Mouse (Mus musculus) liver, postnatal 0 days (tissue): ENCODE results near the gene Cfap206. TPM values are rescaled to one million over a fixed set of nuclear protein-coding genes. Genes with fewer than 3 reads are reported as not detected.

Source experiments
- ATAC-seq: fragments of 200-750 bp; cut with Nextera tagmentation; 2 replicates; pipeline ENCODE4 v1.8.0; 2017; ENCODE audit warnings: mild to moderate bottlenecking, moderate library complexity
- DNase-seq: peaks from one replicate; pipeline ENCODE4 v3.0.0-alpha.2; 2016
- H3K27ac ChIP-seq: fragments of 300-500 bp; sonication (generic); 2 replicates; pipeline ENCODE4 v1.5.1; 2014; ENCODE audit warnings: antibody characterized with exemption, moderate library complexity, mild to moderate bottlenecking, low read depth
- H3K27me3 ChIP-seq: fragments of 300-500 bp; sonication (generic); 2 replicates; pipeline ENCODE4 v1.6.1; 2014; ENCODE audit warnings: low read length, control low read depth, mixed read lengths; ENCODE audit not compliant: insufficient read depth
- H3K36me3 ChIP-seq: fragments of 300-500 bp; sonication (generic); replicated peaks from 2 replicates; pipeline ENCODE4 v1.6.1; 2014; ENCODE audit warnings: mild to moderate bottlenecking, control low read depth, low read length, moderate library complexity, mixed read lengths; ENCODE audit not compliant: insufficient read depth
- H3K4me1 ChIP-seq: fragments of 300-500 bp; sonication (generic); 2 replicates; pipeline ENCODE4 v1.6.1; 2014; ENCODE audit warnings: antibody characterized with exemption, mild to moderate bottlenecking, control low read depth; ENCODE audit not compliant: insufficient read depth
- H3K4me2 ChIP-seq: fragments of 300-500 bp; sonication (generic); 2 replicates; pipeline ENCODE4 v1.6.1; 2014; ENCODE audit warnings: low read depth, mild to moderate bottlenecking, low read length, moderate library complexity, mixed read lengths
- H3K4me3 ChIP-seq: fragments of 300-500 bp; sonication (generic); 2 replicates; pipeline ENCODE4 v1.5.1; 2014; ENCODE audit warnings: low read depth, low read length
- H3K9ac ChIP-seq: fragments of 300-500 bp; sonication (generic); replicated peaks from 2 replicates; pipeline ENCODE4 v1.6.1; 2014; ENCODE audit warnings: mild to moderate bottlenecking, moderate library complexity
- H3K9me3 ChIP-seq: fragments of 300-500 bp; sonication (generic); 2 replicates; pipeline ENCODE4 v1.6.1; 2016; ENCODE audit warnings: mild to moderate bottlenecking, control low read depth, low read length, mixed read lengths
- CTCF ChIP-seq: sonication (generic); IDR thresholded peaks from 2 replicates; pipeline ENCODE4 v1.5.1; 2016; ENCODE audit warnings: antibody characterized with exemption, low read depth
- EP300 ChIP-seq: IDR thresholded peaks from 2 replicates; pipeline ENCODE4 v1.6.1; 2016; ENCODE audit warnings: antibody characterized with exemption, low read depth, mild to moderate bottlenecking
- WGBS: fragments of 180-500 bp; shearing (Covaris S2); extraction: QIAGEN DNeasy Blood & Tissue Kit; methylation state at CpG from one replicate; pipeline ENCODE4 v1.1.7; 2014; ENCODE audit not compliant: insufficient replicate concordance; 5-methylcytosine and 5-hydroxymethylcytosine counted together
- polyA plus RNA-seq: library from polyadenylated mRNA; unstranded; fragments of >200 nt; fragmentation: Nextera tagmentation; extraction: Ambion mirVana; gene quantifications from 2 replicates; pipeline ENCODE4 v1.2.1, GENCODE M21; 2015

Gene Cfap206
- polyA plus RNA-seq, 1 experiment from 2014 or later = not detected

DNA sequence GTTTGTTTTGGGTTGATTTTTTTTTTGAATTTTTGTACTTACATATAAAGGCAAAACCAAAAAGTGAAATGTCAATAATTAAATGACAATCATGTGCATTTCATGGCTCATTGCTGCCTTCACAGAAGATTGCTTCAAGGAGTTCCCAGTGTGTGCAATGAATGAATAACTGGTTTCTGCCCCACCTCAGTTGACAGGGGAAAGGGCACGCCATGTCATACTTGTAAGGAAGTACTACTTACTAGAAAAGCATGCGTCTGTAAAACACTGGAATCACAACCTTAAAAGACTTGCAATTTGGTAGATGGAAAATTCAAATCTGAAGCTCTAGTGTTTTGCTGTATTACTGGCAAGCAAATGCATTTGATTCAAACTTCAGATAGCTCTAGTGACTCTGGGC lies 71.0 kb downstream of the Cfap206 start:
- TF ChIP-seq CTCF = no peak
- no peak for TF ChIP-seq EP300
- Histone ChIP-seq H3K4me3 (no peak overlapping the region), H3K4me2 (no peak overlapping the region), H3K27me3 (no peaks in the 10 kb centered on the region), H3K27ac (no peak overlapping the region), H3K9me3 (no peaks in the 10 kb centered on the region), H3K4me1 (no peaks in the 10 kb centered on the region), H3K36me3 (peaks cover 51% of the 10 kb centered on the region), H3K9ac (no peak overlapping the region)
- 78% methylated on average over 2 of the region's 2 CpGs for WGBS
- ATAC-seq (no peak), DNase-seq (no peak)

DNA sequence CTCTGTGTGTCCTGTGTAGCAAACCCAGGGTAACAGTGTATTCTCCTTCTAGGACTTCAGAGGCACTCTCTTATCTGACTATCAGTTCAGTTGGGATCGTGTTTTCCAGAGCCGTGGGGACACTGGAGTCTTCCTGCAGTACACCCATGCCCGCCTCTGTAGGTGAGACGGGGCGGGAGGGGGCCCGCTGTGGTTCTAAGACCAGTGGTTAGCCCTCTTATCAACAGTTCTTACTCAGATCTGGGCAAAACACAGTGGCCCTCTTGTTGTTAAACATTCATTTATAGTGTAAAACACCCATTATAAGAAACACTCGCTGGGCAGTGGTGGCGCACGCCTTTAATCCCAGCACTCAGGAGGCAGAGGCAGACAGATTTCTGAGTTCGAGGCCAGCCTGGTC lies 73.9 kb downstream of the Cfap206 start:
- Histone ChIP-seq H3K27me3 (no peaks in the 10 kb centered on the region), H3K36me3 (peaks cover 48% of the 10 kb centered on the region), H3K9ac (no peak overlapping the region), H3K9me3 (no peaks in the 10 kb centered on the region), H3K4me1 (no peaks in the 10 kb centered on the region), H3K27ac (no peak overlapping the region), H3K4me3 (no peak overlapping the region), H3K4me2 (no peak overlapping the region)
- WGBS = 89% methylated on average over 10 of the region's 10 CpGs
- no peak for DNase-seq
- ATAC-seq = no peak
- no peak for TF ChIP-seq EP300
- no peak for TF ChIP-seq CTCF

DNA sequence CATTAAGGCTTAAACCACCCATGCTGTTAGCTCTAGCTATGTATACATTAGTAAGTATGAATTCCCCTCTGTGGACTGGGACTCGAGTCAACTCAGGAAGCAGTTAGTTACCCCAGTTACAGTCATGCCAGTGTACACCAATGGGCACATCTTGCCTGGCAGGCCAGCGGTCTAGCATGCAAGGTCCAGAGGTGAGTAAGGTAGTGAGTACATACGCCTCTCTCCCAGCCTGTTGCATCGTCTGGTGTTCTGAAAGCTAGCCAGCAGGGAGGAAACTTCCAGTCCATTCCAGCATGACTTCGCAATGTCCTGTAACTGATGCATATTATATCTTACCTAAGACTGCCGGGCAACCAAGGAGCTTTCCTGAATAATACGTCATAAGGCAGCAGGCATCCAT lies 76.8 kb downstream of the Cfap206 start:
- ATAC-seq = no peak

DNA sequence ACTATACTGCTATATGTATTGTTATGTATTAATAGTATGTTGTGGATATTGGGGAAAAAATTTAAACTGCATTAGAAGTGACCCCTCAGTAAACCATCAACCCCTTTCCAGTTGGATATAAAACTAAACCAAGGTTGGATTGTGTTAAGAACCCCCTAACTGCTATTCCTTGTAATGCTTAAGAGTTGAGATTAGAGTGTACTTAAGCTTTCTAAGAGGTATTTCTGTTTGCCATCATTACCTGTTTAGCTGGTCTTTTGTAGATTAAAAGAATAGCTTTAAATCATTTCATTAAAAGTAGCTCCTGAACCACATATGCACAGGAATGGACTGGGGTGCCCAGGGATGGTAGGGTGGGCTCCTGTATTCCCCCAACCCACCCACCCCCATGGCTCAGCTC lies 85.2 kb downstream of the Cfap206 start:
- no peak overlapping the region for H3K4me2 ChIP-seq
- no peak for ATAC-seq
- no peak for TF ChIP-seq EP300

More for the DNA sequence above, 76.8 kb downstream of the Cfap206 start:
- Histone ChIP-seq H3K4me2 (no peak overlapping the region), H3K27ac (no peak overlapping the region), H3K9ac (no peak overlapping the region), H3K4me1 (no peaks in the 10 kb centered on the region), H3K27me3 (no peaks in the 10 kb centered on the region), H3K9me3 (no peaks in the 10 kb centered on the region), H3K36me3 (peaks cover 42% of the 10 kb centered on the region), H3K4me3 (no peak overlapping the region)
- TF ChIP-seq CTCF (no peak), EP300 (no peak)
- 78% methylated on average over 7 of the region's 7 CpGs for WGBS
- no peak for DNase-seq

DNA sequence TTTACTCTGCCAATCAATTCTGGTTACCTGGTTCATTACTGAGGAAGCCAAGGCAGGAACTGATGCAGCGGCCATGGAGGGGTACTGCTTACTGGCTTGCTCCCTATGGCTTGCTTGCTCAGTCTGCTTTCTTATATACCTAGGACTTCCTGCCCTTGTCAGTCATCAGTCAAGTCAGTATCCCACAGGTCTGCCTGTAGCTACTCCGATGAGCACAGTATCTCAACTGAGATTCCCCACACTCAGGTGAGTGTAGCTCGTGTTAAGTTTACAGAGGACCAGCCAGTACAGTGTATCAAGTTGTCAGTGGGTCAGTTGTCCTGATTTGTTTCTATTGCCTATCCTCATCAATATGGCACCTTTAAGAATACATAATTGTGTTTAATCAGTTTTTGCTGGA lies 89.3 kb downstream of the Cfap206 start:
- H3K9ac ChIP-seq = no peak overlapping the region
- H3K4me3 ChIP-seq = no peak overlapping the region
- H3K27me3 ChIP-seq = no peaks in the 10 kb centered on the region
- H3K4me2 ChIP-seq = no peak overlapping the region
- no peaks in the 10 kb centered on the region for H3K4me1 ChIP-seq
- no peak overlapping the region for H3K27ac ChIP-seq
- ATAC-seq (no peak), DNase-seq (no peak)
- peaks cover 26% of the 10 kb centered on the region for H3K36me3 ChIP-seq
- WGBS = 87% methylated on average over 3 of the region's 3 CpGs
- no peaks in the 10 kb centered on the region for H3K9me3 ChIP-seq
- TF ChIP-seq CTCF = no peak
- TF ChIP-seq EP300 = no peak

More for the DNA sequence above, 85.2 kb downstream of the Cfap206 start:
- Histone ChIP-seq H3K9ac (no peak overlapping the region), H3K9me3 (no peaks in the 10 kb centered on the region), H3K4me3 (no peak overlapping the region), H3K4me1 (no peaks in the 10 kb centered on the region), H3K27me3 (no peaks in the 10 kb centered on the region), H3K27ac (no peak overlapping the region), H3K36me3 (peaks cover 36% of the 10 kb centered on the region)
- no peak for DNase-seq

DNA sequence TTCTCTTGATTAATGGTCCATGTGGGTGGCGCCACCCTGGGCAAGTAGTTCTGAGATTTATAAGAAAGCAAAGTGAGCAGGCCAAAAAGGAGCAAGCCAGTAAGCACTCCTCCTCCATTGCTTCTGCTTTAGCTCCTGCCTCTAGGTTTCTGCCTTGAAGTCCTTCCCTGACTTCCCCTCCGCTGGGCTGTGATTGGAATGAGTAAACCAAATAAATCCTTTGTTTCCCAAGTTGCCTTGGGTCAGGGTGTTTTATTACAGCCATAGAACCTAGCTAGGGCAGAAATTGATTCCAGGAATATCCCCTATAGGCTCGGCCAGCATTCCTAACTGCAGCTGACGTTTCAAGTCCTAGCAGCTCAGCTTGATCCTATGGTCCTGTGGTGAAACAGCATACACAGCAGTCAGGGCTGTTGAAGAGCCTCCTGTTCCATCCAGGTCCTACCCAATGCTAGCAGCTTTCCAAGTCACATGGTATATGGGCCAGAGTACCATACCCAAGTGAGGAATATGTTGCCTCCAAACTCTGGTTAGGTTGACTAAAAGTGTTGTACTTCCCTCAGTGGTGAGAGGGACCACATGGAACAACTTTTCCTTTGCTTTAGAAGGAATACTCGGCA lies 90.2 kb downstream of the Cfap206 start:
- WGBS = 85% methylated on average over 5 of the region's 5 CpGs
- no peak for TF ChIP-seq EP300
- TF ChIP-seq CTCF = no peak
- Histone ChIP-seq H3K27me3 (no peaks in the 10 kb centered on the region), H3K27ac (no peak overlapping the region), H3K9ac (no peak overlapping the region), H3K4me2 (no peak overlapping the region), H3K9me3 (no peaks in the 10 kb centered on the region), H3K36me3 (peaks cover 26% of the 10 kb centered on the region), H3K4me3 (no peak overlapping the region), H3K4me1 (no peaks in the 10 kb centered on the region)
- no peak for DNase-seq
- no peak for ATAC-seq

Other genes with a start within 250 kb of the Cfap206 start
- gene Akirin2, start 179.3 kb downstream of the Cfap206 start, polyA plus RNA-seq = 21.0 and 23.3 TPM in 2 replicates
- 23.1 and 23.3 TPM in 2 replicates for gene Orc3, start 115.3 kb downstream of the Cfap206 start, polyA plus RNA-seq
- gene Rars2, start 115.2 kb downstream of the Cfap206 start, polyA plus RNA-seq = 17.8 and 18.1 TPM in 2 replicates
- 10.6 and 12.3 TPM in 2 replicates for gene Slc35a1, start 42.8 kb downstream of the Cfap206 start, polyA plus RNA-seq
- not detected in 2 replicates for gene Gm136, start 26.1 kb upstream of the Cfap206 start, polyA plus RNA-seq
- 34.5 and 41.9 TPM in 2 replicates for gene Smim8, start 48.2 kb upstream of the Cfap206 start, polyA plus RNA-seq
- gene Zfp292, start 152.8 kb upstream of the Cfap206 start, polyA plus RNA-seq = 3.6 and 4.5 TPM in 2 replicates
- gene Cga, start 163.6 kb upstream of the Cfap206 start, polyA plus RNA-seq = 2.0 and 2.2 TPM in 2 replicates